Mouse (Mus musculus): ENCODE results near the gene Pdhb. TPM values are rescaled to one million over a fixed set of nuclear protein-coding genes. Genes with fewer than 3 reads are reported as not detected.
A peak's percentile ranks its signal among the peaks of the same experiment; 100 is the strongest.

The Pdhb gene
- polyA plus RNA-seq, 1 experiment from 2014 or later, result 252 TPM

DNA sequence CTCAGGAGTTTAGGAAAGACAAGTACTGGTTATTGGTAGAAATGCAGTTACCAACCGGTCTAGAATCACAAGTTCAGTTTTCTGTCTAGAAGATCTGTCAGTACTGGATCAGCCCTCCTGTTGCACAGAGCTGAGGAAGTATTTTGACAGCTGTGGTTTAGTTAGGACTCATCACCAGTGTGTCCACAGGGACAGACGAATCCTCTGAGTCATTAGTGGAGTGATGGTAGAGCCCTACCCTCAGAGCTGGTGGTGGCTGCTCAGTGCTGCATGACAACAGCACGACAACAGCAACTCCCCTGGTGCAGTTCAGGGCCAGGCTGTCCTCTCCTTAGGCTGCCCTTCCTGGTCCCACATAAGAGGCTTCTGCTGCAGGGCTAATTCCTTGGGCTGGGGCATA is 18.8 kb downstream of the Pdhb start:
- DNase-seq (ENCODE audit: low spot score), result no peak
- no peak overlapping the region for H3K4me3 ChIP-seq (ENCODE audit: low read depth, low read length)
- no peak for ATAC-seq
- no peak overlapping the region for H3K9ac ChIP-seq (ENCODE audit: low read length)
- no peak overlapping the region for H3K4me2 ChIP-seq (ENCODE audit: low read length)
- no peak overlapping the region for H3K27ac ChIP-seq (ENCODE audit: low read depth, low read length)
- peaks cover 45% of the 10 kb centered on the region for H3K36me3 ChIP-seq (ENCODE audit: control insufficient read depth, insufficient read depth, low read length)
- H3K4me1 ChIP-seq (ENCODE audit: control insufficient read depth, insufficient read depth, low read length), result no peaks in the 10 kb centered on the region
- 74% methylated on average over 3 of the region's 3 CpGs for WGBS
- H3K9me3 ChIP-seq (replicated peaks; ENCODE audit: control insufficient read depth, low read length), result no peaks in the 10 kb centered on the region
- H3K27me3 ChIP-seq (replicated peaks; ENCODE audit: control insufficient read depth, insufficient read depth, low read length), result no peaks in the 10 kb centered on the region

DNA sequence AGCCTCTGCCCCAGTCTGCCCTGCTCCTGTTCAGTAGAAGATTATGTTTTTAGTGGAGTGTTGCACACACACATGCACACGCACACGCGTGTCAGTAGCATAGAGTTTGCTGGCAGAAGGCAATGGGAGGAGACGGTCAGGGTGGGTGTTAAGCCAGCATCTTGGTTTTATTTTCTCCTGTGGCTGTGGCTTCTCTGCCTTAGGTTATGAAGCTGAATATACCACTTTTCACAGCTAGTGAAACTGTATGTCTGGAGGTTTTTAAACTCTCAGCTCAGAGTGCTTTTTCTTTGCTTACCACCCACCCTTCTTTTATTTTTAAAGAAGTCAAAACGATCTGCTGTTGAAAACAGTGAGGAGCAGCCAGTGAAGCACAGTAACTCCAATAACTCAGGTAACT is 21.1 kb downstream of the Pdhb start:
- H3K9me3 ChIP-seq (replicated peaks; ENCODE audit: control insufficient read depth, low read length), result no peaks in the 10 kb centered on the region
- no peak overlapping the region for H3K4me2 ChIP-seq (ENCODE audit: low read length)
- H3K4me1 ChIP-seq (ENCODE audit: control insufficient read depth, insufficient read depth, low read length), result no peaks in the 10 kb centered on the region
- WGBS, result 95% methylated on average over 5 of the region's 5 CpGs
- no peak overlapping the region for H3K9ac ChIP-seq (ENCODE audit: low read length)
- DNase-seq (ENCODE audit: low spot score) (no peak), ATAC-seq (no peak)
- no peaks in the 10 kb centered on the region for H3K27me3 ChIP-seq (replicated peaks; ENCODE audit: control insufficient read depth, insufficient read depth, low read length)
- no peak overlapping the region for H3K4me3 ChIP-seq (ENCODE audit: low read depth, low read length)
- no peak overlapping the region for H3K27ac ChIP-seq (ENCODE audit: low read depth, low read length)
- peaks cover 36% of the 10 kb centered on the region for H3K36me3 ChIP-seq (ENCODE audit: control insufficient read depth, insufficient read depth, low read length)

- no peak overlapping the region for H3K27ac ChIP-seq (ENCODE audit: low read depth, low read length)
- no peaks in the 10 kb centered on the region for H3K27me3 ChIP-seq (replicated peaks; ENCODE audit: control insufficient read depth, insufficient read depth, low read length)
- no peak overlapping the region for H3K4me3 ChIP-seq (ENCODE audit: low read depth, low read length)
- no peak overlapping the region for H3K9ac ChIP-seq (ENCODE audit: low read length)
- no peaks in the 10 kb centered on the region for H3K9me3 ChIP-seq (replicated peaks; ENCODE audit: control insufficient read depth, low read length)
- ATAC-seq (no peak), DNase-seq (ENCODE audit: low spot score) (peak; percentile 10)
- H3K4me1 ChIP-seq (ENCODE audit: control insufficient read depth, insufficient read depth, low read length), result no peaks in the 10 kb centered on the region
- no peak overlapping the region for H3K4me2 ChIP-seq (ENCODE audit: low read length)
- H3K36me3 ChIP-seq (ENCODE audit: control insufficient read depth, insufficient read depth, low read length), result peaks cover 47% of the 10 kb centered on the region
- 85% methylated on average over 8 of the region's 8 CpGs for WGBS
These were observed 24.0 kb downstream of the Pdhb start for GRCm38 (mm10) chr14:8148842-8149241.

DNA sequence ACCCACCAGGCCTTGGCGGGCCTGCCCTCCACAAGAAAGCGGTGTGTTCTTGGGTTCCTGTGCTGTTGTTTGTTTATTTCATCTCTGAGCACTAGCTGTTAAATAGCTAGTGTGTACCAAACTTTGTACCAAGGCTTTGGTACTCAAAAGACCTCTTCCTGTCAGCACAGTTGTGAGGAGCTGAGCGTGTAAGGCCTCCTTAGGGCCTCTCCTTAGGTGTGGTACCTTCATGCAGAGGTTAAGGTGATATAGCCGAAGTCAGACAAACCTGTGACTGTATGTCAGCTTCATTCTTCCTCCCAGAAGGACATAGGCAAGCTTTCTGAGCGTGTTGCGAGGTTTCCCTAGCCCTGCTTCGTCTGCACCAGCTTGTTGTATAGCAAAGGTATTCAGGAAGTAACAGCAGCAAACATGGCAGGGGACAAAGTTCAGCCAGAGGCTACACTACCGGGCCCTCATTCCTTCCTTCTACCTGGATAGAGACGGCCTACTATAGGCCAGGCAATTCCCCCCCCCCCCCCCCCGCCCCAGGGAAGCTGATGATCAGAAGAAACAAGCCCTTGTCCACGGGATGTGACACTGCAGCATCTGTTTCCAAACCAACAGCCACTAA is 26.1 kb downstream of the Pdhb start:
- DNase-seq (ENCODE audit: low spot score) (no peak), ATAC-seq (no peak)
- H3K27ac ChIP-seq (ENCODE audit: low read depth, low read length), result no peak overlapping the region
- no peak overlapping the region for H3K4me3 ChIP-seq (ENCODE audit: low read depth, low read length)
- peaks cover 51% of the 10 kb centered on the region for H3K36me3 ChIP-seq (ENCODE audit: control insufficient read depth, insufficient read depth, low read length)
- 91% methylated on average over 11 of the region's 11 CpGs for WGBS
- no peaks in the 10 kb centered on the region for H3K27me3 ChIP-seq (replicated peaks; ENCODE audit: control insufficient read depth, insufficient read depth, low read length)
- no peak overlapping the region for H3K9ac ChIP-seq (ENCODE audit: low read length)
- no peaks in the 10 kb centered on the region for H3K4me1 ChIP-seq (ENCODE audit: control insufficient read depth, insufficient read depth, low read length)
- H3K9me3 ChIP-seq (replicated peaks; ENCODE audit: control insufficient read depth, low read length), result no peaks in the 10 kb centered on the region
- H3K4me2 ChIP-seq (ENCODE audit: low read length), result no peak overlapping the region

- no peaks in the 10 kb centered on the region for H3K9me3 ChIP-seq (replicated peaks; ENCODE audit: control insufficient read depth, low read length)
- no peak overlapping the region for H3K9ac ChIP-seq (ENCODE audit: low read length)
- peaks cover 49% of the 10 kb centered on the region for H3K36me3 ChIP-seq (ENCODE audit: control insufficient read depth, insufficient read depth, low read length)
- H3K27me3 ChIP-seq (replicated peaks; ENCODE audit: control insufficient read depth, insufficient read depth, low read length), result no peaks in the 10 kb centered on the region
- ATAC-seq (peak; percentile 72; the same call in 1 of the 2 replicates), DNase-seq (ENCODE audit: low spot score) (peak; percentile 57)
- WGBS, result 83% methylated on average over 13 of the region's 13 CpGs
- H3K4me1 ChIP-seq (ENCODE audit: control insufficient read depth, insufficient read depth, low read length), result no peaks in the 10 kb centered on the region
- H3K27ac ChIP-seq (ENCODE audit: low read depth, low read length), result no peak overlapping the region
- no peak overlapping the region for H3K4me2 ChIP-seq (ENCODE audit: low read length)
- no peak overlapping the region for H3K4me3 ChIP-seq (ENCODE audit: low read depth, low read length)
These were observed 26.9 kb downstream of the Pdhb start for GRCm38 (mm10) chr14:8145594-8146558.

DNA sequence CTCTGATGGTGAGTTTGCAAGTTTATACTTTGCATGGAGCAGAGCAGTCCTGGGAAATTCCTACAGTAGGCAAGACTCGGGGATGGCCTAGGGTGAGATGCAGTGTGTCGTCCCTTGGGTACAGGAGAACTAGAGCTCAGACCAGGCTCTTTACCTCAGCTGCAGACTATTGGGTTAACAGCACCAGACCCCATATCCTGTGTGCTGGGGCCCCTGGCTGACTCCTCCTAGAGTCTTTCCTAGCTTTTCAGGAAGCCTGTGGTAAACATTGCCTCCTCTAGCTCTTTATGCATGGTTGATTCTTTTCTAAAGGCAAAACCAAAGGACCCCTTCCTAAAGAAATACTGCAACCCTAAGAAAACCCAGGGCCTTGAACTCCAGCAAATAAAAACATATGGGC is 31.7 kb downstream of the Pdhb start:
- no peak overlapping the region for H3K4me2 ChIP-seq (ENCODE audit: low read length)
- no peak for DNase-seq (ENCODE audit: low spot score)
- 61% methylated on average over 2 of the region's 2 CpGs for WGBS
- no peaks in the 10 kb centered on the region for H3K9me3 ChIP-seq (replicated peaks; ENCODE audit: control insufficient read depth, low read length)
- peaks cover 56% of the 10 kb centered on the region for H3K36me3 ChIP-seq (ENCODE audit: control insufficient read depth, insufficient read depth, low read length)
- ATAC-seq, result no peak
- peaks cover 9% of the 10 kb centered on the region; the same call in 1 of the 2 replicates for H3K4me1 ChIP-seq (ENCODE audit: control insufficient read depth, insufficient read depth, low read length)
- no peak overlapping the region for H3K27ac ChIP-seq (ENCODE audit: low read depth, low read length)
- H3K27me3 ChIP-seq (replicated peaks; ENCODE audit: control insufficient read depth, insufficient read depth, low read length), result no peaks in the 10 kb centered on the region
- no peak overlapping the region for H3K9ac ChIP-seq (ENCODE audit: low read length)
- H3K4me3 ChIP-seq (ENCODE audit: low read depth, low read length), result no peak overlapping the region

- 23% methylated on average over 23 of the region's 23 CpGs for WGBS
- Histone ChIP-seq H3K4me1 (ENCODE audit: control insufficient read depth, insufficient read depth, low read length) (peaks cover 9% of the 10 kb centered on the region; the same call in 1 of the 2 replicates), H3K27ac (ENCODE audit: low read depth, low read length) (peak overlapping the region; percentile 39; the same call in 1 of the 2 replicates), H3K36me3 (ENCODE audit: control insufficient read depth, insufficient read depth, low read length) (peaks cover 52% of the 10 kb centered on the region), H3K27me3 (replicated peaks; ENCODE audit: control insufficient read depth, insufficient read depth, low read length) (no peaks in the 10 kb centered on the region), H3K9ac (ENCODE audit: low read length) (no peak overlapping the region), H3K9me3 (replicated peaks; ENCODE audit: control insufficient read depth, low read length) (no peaks in the 10 kb centered on the region), H3K4me2 (ENCODE audit: low read length) (no peak overlapping the region), H3K4me3 (ENCODE audit: low read depth, low read length) (no peak overlapping the region)
- ATAC-seq (peak; percentile 81), DNase-seq (ENCODE audit: low spot score) (peak; percentile 75)
These were observed 32.8 kb downstream of the Pdhb start for GRCm38 (mm10) chr14:8139724-8140710.

DNA sequence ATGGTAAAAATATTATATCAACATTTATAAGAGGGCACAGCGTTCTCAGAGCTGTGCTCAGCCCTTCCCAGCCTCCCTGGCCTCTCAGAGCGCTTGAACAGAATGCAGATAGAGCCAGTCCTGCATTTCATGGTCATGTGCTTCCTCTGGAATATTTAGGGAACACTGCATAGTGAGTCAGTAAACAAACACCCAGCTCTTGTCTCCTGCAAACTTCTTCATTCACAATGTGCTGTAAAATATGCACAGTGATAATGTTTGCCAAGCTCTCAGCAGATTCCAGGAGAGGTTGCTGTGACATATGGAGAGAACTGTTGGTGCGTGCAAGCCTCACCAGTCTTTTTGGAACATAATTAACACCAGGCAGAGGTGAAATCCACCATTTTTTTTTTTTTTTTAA is 37.7 kb downstream of the Pdhb start:
- Histone ChIP-seq H3K36me3 (ENCODE audit: control insufficient read depth, insufficient read depth, low read length) (peaks cover 38% of the 10 kb centered on the region), H3K4me2 (ENCODE audit: low read length) (no peak overlapping the region), H3K27ac (ENCODE audit: low read depth, low read length) (no peak overlapping the region), H3K4me1 (ENCODE audit: control insufficient read depth, insufficient read depth, low read length) (peaks cover 9% of the 10 kb centered on the region; the same call in 1 of the 2 replicates), H3K4me3 (ENCODE audit: low read depth, low read length) (no peak overlapping the region), H3K9me3 (replicated peaks; ENCODE audit: control insufficient read depth, low read length) (no peaks in the 10 kb centered on the region), H3K27me3 (replicated peaks; ENCODE audit: control insufficient read depth, insufficient read depth, low read length) (no peaks in the 10 kb centered on the region), H3K9ac (ENCODE audit: low read length) (no peak overlapping the region)
- ATAC-seq (peak; percentile 84), DNase-seq (ENCODE audit: low spot score) (peak; percentile 74)
- WGBS, result 65% methylated on average over 3 of the region's 3 CpGs

Measured in forebrain, embryonic 14.5 days (tissue).